Mouse (Mus musculus) urinary bladder, postnatal 36 days (tissue): ENCODE data around the gene Adgrg3.
A peak's percentile ranks its signal among the peaks of the same experiment; 100 is the strongest.

ENCODE experiments used
- DNase-seq, 2 experiments: peaks; one replicate each; pipeline ENCODE4 v3.0.0; 2022; ENCODE audit warnings: low spot score in 2 of 2, mixed read lengths in 1 of 2

The Adgrg3 gene

DNA sequence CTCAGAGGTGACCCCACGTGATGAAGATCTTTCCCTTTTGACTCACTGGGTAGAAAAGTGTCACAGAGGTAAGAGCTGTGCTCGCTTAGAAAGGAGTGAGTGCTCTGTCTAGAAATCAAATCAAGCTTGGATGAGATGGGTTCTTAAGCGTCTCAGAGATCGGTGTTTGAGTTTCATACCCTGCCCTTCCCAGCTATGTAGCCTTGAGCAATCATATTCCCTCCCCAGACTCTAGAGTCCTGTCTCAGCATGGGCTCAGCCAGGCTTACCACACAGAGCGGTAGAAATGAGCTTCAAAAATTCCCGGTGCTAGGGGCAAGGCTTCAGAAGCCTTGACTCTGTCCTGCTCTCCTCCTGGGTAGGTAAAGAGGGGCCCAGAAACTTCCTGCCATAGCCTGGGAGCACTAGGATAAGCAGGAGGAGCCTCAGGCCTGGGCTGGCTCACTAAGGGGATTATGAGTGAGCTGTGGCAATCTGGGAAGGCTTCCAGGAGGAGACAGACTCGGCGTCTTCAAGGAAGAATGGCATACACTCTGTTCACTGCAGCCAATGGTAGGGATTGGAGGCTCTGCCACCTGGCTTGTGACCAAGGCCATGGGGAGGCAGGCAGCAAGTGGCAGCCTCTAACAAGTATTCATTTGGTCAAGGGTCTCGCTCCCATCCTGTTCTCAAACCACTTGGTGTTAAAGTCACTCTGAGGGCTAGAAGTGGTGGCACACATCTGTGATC, 24.3 kb upstream of the Adgrg3 start:
- no peak for DNase-seq

DNA sequence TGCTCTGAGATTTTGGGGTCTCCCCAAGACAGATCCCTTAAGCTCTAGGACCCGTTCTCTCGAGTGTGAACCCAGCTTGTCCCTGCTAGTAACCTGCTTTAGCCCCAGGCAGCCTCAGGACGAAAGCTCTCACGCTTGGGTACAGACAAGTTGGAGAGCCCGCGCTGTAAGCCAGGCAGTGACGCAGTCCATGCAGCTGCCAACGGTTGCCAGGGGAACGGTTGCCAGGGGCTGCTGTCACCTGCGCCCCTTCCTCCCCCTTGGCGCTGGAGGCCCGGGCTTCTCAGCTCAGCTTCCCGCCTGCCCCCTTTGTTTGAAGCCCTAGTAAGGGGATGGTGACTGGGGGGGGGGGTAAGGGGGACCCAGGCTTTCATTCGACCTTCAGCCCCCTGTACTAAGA, 23.5 kb upstream of the Adgrg3 start:
- DNase-seq, result no peak

DNA sequence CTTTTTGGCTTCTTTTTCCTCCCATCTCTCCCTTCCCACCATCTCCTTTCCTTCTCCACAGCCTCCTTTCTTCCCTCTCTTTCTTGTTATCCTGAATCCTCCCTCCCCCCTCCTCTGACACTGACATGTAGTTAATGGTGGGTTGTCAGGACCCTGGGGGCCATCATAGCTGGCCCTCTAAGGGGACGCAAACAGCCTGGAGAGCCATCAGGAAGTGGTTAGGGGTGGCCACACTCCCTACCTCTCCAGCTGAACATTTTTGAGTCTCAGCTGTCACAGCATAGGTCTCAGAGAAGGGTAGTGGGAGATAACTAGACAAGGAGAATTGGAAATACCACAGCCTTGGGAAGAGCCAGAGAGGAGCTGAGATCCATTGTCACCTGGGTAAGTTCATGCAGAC, 23.0 kb upstream of the Adgrg3 start:
- DNase-seq, result no peak

DNA sequence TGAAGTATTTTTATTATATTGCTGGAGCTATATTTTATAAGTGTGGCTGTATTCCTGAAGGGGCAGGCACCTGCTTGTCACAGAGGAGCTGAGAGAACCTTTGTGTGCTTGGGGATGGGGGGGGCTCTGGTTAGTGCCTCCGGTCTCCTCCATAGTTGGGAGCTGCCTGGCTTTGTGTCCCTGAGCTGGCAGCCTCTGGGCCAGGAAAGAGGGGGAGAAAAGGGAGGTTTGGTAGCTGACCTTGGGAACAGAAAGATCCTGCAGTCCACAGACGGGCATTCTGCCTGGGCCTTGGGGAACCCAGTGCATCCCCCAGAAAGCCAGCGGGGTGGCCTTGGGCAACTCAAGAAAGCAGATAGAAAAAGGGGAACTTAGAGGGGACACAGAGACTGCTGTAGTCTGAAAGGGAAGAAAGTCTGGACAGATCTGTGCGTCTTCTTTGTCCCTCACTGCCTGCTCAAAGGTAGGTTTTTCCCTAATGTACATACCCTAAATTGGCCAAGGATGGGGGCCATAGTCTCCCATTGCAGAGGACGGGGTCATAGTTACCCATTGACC, 22.1 kb upstream of the Adgrg3 start:
- no peak for DNase-seq

DNA sequence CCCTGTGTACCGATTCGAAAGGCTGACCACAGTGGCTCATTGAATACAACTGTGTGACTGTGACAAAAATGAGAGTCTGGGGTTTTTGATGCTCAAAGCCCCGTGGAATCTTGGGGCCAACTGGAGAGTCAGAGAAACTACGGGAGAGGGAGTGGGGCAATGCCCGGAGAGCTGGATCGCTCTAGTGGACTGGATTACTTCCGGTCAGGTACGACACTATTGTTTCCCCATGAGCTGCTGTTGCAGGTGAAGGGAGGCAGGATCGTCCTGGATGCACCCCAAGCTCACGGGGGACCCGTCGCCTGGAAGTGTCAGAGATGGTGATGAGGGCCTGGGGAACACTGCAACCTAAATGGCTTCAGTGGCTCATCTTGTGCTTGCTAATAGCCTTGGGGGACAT, 21.5 kb upstream of the Adgrg3 start:
- DNase-seq, result no peak

DNA sequence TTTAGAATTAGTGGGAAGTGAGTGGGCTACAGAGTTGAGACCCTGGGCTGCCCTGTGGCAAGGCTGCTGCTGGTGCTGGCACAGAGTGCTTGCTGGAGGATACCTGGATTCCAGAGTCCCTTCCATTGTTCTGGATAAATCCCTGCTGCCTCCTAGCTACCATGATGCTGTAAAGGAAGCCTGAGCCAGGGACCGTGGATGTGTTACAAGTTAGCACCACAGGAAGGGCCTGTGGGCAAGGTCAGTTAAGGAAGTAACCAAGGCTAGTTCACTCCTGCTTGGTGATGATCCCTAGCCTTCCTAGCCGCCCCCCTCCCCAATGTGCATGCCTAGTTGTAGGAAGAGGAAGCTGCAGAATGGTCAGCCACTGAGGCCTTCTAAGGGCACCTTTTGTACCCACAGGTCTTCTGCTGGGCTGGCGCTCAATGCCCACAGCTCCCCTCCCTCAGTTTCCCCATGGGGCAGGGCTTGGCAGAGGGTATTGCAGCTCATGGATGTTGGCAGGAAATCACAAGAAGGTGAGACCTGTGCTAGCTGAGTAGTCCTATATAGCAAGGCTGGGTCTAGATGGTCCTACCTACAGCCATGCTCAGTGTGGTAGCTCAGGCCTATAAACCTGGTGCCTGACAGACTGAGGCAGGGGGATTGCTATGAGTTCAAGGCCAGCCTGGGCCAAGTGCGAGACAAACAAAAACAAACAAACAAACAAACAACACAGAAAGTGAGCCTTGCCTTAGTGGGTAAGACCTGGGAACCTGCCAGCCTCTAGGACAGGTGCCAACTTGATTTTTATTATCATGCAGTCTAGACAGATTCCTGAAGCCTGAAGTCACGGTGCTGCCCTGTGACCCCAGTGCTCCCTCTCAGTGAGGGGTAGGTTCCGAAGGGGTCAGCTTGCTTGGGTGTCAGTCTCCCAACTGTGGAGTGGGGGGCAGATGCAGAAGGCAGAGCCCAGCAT, 20.3 kb upstream of the Adgrg3 start:
- peak; percentile 52 to 57 for DNase-seq

- no peak for DNase-seq
Measured at GRCm38 (mm10) chr8:94997857-94998243, 19.6 kb upstream of the Adgrg3 start.

- no peak for DNase-seq
Measured at GRCm38 (mm10) chr8:94998431-94998830, 19.1 kb upstream of the Adgrg3 start.

DNA sequence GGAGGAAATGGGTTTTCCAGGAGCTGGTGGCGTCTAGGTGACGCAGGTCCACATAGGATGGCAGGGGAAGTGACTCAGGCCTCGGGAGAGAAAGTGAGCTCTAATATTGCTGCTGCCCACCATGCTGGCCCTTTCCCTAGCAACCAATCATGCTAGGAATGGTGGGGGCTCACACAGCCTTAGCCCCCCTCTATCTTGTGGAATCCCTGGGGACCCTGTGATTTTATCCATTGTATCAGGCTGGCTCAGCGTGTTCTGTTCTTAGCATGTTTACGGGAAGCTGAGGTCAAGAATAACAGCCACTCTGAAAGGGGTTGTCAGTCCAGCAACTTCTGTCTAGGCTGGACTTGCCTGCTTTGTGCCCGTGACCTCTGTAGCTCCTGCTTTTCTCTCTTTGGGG, 18.5 kb upstream of the Adgrg3 start:
- DNase-seq, result no peak

DNA sequence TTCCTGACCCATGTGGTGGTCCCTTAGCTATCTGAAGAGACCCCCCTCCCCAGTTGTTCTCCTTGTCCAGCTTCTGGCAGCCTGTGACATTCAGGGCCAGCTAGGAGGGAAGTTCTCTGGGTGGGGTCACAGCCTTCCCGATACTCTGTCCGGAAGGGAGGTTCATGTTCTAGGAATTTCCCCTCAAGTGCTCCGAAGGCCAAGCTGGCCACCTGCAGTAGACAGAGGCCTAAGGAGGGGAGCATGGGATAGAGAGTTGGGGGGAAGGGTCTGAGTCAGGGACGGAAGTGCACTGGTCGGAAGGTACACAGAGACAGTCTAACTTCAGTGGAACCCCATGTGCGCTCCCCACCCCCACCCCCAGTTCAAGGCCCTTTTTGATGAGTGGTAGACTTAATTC, 17.5 kb upstream of the Adgrg3 start:
- no peak for DNase-seq

GRCm38 (mm10) chr8:95000684-95001083, 16.8 kb upstream of the Adgrg3 start:
- no peak for DNase-seq

- no peak for DNase-seq
Measured at GRCm38 (mm10) chr8:95001165-95001564, 16.3 kb upstream of the Adgrg3 start.

DNA sequence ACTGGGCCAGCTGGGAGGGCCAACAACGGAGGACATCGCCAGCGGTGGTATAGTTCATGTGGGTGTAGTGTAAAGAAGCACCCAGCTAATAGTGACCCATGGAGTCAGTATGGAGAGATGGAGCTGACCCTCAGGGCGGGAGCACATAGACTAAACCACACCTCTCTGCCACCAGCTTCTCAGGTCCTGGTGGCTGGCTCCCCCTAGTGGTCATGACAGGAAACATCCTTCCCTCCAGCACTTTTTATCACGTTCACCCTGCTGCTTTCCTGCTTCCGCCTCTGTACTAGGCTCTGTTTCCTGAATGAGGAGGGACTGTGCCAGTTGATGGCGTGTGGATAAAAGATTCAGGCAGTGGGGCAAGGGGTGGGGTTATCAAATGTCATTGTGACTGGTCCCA, 15.8 kb upstream of the Adgrg3 start:
- DNase-seq, result peak; percentile 66 to 74

- DNase-seq, result no peak
Measured at GRCm38 (mm10) chr8:95002089-95002655, 15.3 kb upstream of the Adgrg3 start.

GRCm38 (mm10) chr8:95012442-95012919, 5.0 kb upstream of the Adgrg3 start:
- no peak for DNase-seq

DNA sequence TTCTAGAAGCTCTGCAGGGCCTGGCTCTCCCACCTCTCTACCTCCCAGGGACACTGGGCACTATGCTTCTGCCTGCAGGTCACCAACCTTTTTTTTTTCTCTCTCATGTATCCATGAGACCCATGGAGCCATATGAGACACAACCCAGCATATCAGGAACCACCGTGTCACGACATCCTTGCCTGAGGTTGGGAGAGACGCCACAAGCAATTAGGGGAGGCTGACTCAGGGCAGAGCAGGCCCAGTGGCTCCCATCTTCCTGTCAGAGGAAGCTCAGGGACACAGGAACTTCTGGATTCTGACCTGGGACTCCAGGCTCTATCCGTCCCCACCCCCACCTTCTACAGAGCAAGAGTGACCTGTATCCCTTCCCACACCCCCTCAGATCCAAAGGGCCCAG, 1.6 kb upstream of the Adgrg3 start:
- no peak for DNase-seq

GRCm38 (mm10) chr8:95016684-95017083, 808 bp upstream of the Adgrg3 start:
- no peak for DNase-seq

- no peak for DNase-seq
Measured at GRCm38 (mm10) chr8:95017969-95018635, 610 bp downstream of the Adgrg3 start.

GRCm38 (mm10) chr8:95020293-95020777, 2.8 kb downstream of the Adgrg3 start:
- DNase-seq, result no peak

- no peak for DNase-seq
Measured at GRCm38 (mm10) chr8:95020821-95021220, 3.3 kb downstream of the Adgrg3 start.

GRCm38 (mm10) chr8:95023201-95023600, 5.7 kb downstream of the Adgrg3 start:
- DNase-seq, result no peak
